Mouse (Mus musculus) cerebellum, adult 9-10 months (tissue): Measurements from ENCODE around the gene Nit1.

ENCODE experiments used
- DNase-seq: peaks from one replicate; pipeline ENCODE4 v3.0.0; 2022

Nit1 gene

GRCm38 (mm10) chr1:171293351-171293750 is 52.1 kb downstream of the Nit1 start:
- peak; percentile 38 for DNase-seq

GRCm38 (mm10) chr1:171288328-171288727 is 57.1 kb downstream of the Nit1 start:
- DNase-seq: peak; percentile 48
